Mouse (Mus musculus) adrenal gland, postnatal 25 days (tissue): Measurements from ENCODE around the gene Lrrc36. TPM values are rescaled to one million over a fixed set of nuclear protein-coding genes. Genes with fewer than 3 reads are reported as not detected.

ENCODE experiments used
- DNase-seq: peaks from one replicate; pipeline ENCODE4 v3.0.0; 2021; ENCODE audit warnings: mixed read lengths
- long read RNA-seq: library from polyadenylated mRNA; stranded (forward); transcript quantifications from one replicate; pipeline ENCODE4 v2.0.0, GENCODE M21; 2021
- total RNA-seq: library from RNA; stranded (reverse); gene quantifications from 2 replicates; pipeline ENCODE4 v1.2.3, GENCODE M21; 2021

The Lrrc36 gene
- 3.8 and 6.1 TPM in 2 replicates for total RNA-seq
- long read RNA-seq, partial matches to known transcripts: 1 of 4 reads
- long read RNA-seq, other reads (novel, unspliced or antisense): 3 of 4 reads

DNA sequence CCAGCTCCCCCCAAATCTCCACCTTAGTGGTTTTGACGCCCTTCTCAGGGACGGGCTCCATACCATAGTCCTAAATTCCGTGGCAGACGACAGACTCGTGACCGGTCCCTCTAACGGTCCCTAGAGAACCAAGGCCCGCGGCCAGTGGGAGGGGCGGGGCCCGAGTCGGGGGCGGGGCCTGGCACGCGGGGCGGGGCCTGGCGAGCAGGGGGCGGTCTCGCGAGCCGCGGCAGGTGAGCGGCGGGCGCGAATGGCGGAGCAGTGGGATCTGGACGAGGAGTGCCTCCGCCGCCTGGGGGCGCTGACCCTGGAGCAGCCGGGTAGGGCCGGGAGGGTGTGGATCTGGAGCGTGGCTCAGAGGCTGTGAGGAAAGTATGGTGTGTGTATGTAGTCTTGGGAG lies at the start of gene Lrrc36, which contains the start of gene Kctd19:
Gene Lrrc36 (plus strand): TSS at position 181 of the 400 bp plus-strand sequence.
Gene Kctd19 (minus strand): TSS at position 112 of the 400 bp plus-strand sequence.
- peak; percentile 64 for DNase-seq

DNA sequence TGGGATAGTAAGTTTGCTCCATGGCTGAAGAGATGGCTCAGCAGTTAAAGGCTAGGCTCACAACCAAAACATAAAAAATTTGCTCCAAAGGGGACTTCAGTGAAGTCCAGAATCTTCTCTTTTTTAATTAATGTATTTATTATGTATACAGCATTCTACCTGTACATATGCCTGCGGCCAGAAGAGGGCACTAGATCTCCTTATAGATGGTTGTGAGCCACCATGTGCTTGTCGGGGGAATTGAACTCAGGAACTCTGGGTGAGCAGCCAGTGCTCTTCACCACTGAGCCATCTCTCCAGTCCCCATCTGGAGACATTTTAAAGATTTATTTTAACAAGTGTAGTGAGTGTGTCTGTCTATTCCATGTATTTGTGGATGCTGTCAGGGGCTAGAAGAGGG lies 46.3 kb upstream of the Lrrc36 start:
- DNase-seq: no peak

DNA sequence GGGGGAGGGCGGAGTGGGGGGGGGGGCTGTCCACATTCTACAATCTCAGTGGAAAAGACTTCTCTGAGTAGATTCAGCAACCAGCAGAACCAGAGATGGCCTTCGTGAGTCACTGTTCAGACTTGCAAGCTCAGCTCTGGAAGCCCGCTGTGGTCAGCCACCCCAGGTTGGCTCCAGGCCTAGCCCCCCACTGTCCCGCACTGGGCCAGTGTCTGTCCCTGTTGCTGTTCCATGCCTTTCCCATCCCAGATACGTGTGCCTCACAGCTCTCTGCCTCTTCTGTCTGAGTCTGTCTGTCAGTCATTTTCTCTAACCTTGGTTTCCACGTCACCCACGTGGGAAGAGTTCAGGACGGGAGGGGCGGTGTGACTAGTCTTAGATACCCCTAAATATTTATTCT lies 40.9 kb upstream of the Lrrc36 start:
- DNase-seq: peak; percentile 40

DNA sequence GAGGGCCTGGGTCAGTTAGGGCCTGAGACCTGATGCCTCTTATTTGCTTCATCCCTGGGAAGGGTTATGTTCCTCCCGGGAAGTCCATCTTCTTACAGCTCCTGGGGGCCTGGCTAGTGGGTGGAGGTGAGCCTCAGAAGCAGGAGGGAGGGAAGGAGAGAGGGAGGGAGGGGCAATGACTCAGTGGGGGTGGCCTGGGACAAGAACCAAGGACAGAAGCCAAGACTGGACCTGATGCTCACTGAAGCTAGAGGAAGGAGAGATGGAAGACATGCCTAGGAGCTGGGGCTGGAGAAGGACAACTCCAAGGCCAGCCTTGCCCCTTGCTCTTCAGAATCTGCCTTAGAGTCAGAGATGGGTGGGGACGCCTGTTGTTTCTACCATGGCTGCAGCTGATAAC lies 40.3 kb upstream of the Lrrc36 start, which contains the start of gene Plekhg4:
Gene Plekhg4 (plus strand): TSS at position 243 of the 400 bp plus-strand sequence.
- DNase-seq: peak; percentile 52

DNA sequence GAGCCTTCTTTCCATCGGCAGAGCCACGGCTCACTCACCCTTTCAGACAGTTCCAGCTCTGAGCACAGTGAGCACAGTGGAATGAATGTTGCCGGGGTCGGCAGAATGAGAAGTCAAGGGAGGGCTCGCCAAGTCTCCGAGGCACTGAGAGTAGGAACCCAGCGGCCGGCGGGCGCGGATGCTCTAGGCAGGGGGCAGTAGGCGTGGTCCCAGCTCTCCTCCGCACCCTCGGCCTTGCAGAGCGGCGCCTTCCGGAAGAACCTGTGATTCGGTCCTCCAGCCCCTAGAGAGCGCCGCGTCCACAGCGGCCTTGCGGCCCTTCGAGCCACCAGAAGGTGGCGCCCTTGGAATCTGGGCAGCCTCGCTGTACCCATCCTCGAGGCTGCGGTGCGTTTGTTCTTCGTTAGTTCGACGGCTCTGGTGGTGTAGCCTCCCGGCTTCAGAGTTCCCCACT lies 38.8 kb upstream of the Lrrc36 start:
- peak; percentile 19 for DNase-seq

DNA sequence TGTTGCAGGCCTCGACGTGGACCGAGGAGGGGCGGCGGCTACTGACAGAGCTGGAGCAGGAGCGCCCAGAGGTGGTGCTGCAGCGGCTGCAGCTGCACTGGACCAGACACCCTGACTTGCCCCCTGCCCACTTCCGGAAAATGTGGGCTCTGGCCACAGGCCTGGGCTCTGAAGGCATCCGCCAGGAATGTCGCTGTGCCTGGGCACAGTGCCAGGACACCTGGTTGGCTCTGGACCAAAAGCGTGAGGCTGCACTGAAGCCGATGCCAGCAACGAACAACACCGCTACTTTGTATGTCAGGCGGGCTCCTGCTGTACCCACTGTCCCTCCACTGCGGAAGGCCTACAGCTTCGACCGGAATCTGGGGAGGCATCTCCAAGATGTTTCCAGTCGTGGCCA lies 34.7 kb upstream of the Lrrc36 start:
- peak; percentile 54 for DNase-seq

DNA sequence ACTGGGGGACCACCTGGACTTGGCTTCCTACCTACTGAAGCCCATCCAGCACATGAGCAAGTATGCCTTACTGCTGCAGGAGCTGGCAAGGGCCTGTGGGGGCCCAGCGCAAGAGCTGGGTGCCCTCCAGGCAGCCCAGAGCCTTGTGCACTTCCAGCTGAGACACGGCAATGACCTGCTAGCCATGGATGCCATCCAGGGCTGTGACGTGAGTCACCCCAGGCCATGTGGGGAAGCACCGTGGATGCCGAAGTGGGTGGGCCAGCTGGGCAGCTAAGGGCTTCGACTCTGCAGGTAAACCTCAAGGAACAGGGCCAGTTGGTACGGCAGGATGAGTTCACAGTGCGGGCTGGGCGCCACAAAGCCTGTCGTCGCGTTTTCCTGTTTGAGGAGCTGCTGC lies 33.1 kb upstream of the Lrrc36 start:
- DNase-seq: no peak

DNA sequence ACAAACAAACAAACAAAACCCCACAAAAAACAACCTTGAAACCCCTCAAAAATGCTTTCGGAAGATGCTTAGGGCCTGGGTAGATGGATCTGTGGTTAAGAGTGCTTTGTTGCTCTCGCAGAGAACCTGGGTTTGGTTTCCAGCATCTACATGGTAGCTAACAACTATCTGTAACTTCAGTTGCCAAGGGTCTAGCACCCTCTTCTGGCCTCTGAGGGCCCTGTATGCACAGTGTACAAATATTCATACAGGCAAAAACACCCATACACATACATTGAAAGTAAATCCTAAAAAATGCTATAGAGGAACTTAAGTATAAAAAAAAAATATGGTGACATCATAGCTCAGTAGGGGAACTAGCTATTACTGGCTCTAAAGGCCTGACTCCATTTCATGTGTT lies 29.3 kb upstream of the Lrrc36 start:
- no peak for DNase-seq

DNA sequence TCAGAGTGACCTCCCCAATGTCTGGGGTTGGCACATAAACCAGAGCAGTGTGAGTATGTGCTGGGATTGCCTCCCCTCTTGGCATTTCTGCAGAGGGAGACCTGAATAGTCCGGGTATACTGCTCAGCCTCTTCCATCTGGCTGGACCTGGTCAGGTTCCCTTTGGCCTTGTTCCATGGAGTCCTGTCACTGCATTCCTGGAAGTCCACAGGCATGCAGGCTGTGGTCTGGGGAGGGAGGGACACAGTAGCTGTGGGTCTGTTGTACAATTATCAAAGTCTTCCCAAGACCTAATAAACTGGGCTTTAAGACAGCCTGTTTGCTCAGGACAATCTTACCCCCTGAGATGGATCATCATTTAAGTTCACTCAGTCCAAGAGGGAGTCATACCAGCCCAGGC lies 26.2 kb upstream of the Lrrc36 start:
- DNase-seq: no peak

DNA sequence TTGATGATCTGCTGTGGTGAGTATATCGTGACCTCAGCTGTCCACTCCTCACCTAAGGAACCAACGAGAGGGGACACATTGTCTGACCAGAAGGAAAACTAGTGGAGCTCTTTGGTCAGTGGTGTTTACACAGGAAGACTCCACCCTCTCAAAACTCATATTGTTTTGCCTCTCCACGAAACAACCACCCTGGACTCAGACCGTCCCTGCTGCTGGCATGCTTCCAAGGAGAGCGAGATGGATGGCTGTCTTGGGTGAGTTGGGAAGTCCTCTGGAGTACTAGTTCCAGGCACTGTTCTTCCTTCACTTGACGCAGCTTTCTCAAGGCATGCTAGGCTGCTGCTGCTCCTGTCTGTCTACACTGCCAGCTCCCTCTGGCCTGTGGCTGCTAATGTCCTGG lies 24.3 kb upstream of the Lrrc36 start:
- DNase-seq: no peak

DNA sequence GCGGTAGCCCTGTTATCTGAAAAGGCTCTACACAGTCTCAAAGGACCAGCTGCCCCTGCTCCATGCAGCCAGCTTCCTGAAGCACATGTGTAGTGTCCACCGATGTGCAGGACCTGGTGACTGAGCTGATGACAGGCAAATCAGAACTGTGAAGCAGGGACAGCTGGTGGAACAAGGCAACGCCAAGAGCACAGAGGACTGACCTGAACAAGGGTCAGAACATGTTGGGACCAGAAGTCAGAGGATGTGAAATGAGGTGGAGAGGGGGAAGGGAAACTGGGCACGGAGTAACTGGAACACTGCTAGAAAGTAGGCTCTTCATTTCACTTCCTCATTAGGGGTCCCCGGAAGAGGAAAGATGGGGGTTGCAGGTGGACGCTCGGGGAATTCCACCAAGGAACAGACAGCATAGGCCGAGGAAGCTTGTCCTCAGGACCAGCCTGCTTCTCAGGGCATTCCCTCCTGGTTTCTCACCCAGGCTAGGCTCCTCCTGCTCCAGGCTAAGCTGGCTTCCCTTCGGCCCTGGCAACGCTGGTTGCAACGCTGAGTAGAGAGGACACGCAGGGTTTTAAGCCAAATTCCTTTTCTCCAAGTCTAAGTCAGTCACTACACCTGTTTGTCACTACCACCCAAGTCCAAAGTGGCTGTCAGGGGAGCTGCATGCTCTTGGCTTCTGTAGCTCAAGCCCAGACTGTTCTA lies 20.1 kb upstream of the Lrrc36 start:
- no peak for DNase-seq

DNA sequence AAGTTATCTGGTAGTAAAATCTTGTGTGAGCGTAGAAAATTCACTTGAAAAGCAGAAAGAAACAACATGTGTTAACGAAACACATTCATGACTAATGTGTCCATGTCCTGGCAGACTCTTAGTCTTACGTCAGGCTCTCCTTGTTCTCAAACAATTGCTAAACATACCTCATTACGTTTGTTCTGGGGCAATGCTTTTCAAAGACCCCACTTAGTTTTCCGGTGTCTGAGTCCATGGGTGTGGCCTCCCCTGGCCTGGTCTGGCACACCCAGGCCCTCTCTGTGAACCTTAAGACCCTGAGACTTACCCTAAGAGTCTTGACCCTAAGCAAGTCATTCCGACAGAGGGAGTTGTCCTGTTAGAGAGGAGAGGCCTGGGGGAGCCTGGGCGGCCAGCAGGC lies 19.5 kb upstream of the Lrrc36 start:
- DNase-seq: no peak

DNA sequence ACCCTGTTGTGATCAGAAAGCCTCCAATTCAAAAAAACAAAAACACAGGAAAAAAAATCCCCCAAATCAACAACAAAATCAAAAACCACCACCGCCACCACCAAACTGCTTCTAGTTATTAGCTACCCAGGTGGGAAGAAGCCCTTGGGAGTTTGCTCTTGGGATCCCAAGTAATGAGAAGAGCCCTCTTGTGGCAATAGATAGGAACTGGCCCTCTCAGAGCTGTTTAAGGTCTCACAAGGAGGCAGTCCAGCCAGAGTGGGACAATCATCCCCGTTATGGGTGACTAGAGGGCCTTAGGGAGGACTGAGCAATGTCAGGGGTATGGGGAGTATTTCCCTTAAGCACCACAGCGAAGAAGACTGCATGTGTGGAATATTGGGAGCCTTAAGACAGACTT lies 15.6 kb upstream of the Lrrc36 start:
- DNase-seq: no peak

DNA sequence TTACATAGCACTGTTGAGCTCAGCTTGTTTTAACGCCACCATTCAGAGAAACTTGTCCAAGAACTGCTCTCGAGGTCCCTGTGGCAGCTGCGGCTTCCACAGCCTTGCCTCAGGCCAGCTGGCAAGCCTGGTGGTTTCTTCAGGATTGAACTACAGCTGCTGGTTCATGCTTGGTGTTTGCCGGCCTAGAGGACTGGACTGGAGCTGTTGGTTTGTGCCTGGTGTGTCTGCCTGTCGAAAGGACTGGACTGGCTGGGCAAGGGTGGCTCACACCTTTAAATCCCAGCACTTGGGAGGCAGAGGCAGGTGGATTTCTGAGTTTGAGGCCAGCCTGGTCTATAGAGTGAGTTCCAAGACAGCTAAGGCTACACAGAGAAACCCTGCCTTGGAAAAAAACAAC lies 13.4 kb upstream of the Lrrc36 start:
- no peak for DNase-seq

DNA sequence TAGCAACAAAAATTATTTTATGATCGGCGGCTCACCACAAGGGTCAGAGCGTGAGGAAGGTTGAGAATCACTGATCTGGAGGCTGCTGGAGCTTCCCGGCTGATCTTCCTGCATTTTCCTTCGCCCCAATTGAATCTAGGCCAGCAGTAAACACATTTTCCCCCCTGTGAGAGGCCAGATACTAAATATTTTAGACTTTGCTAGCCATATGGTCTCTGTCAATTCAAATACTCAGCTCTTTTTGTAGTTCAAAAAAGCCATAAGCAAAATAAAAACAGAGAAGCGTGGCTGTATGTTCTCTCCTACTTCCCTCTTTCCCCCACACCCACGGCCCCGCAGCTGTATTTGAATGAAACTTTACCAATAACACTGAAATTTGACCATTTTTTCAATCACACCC lies 9.9 kb upstream of the Lrrc36 start:
- DNase-seq: no peak

DNA sequence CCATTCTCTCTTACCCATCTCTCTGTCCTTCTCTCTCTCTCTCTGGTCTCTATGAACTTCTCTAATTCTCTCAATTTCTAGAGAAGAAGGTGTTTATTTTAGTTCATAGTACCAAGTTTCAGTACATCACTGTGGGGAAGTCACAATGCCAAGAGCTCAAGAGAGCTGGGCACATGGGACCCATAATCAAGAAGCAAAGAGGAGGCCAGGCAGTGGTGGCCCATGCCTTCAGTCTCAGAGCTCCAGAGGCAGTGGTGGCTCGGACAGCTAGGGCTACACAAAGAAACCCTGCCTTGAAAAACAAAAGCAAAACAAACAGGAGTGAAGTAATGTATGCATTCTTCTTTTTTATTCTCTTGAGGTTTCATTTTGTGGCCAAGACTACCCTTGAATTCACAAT lies 8.9 kb upstream of the Lrrc36 start:
- no peak for DNase-seq

DNA sequence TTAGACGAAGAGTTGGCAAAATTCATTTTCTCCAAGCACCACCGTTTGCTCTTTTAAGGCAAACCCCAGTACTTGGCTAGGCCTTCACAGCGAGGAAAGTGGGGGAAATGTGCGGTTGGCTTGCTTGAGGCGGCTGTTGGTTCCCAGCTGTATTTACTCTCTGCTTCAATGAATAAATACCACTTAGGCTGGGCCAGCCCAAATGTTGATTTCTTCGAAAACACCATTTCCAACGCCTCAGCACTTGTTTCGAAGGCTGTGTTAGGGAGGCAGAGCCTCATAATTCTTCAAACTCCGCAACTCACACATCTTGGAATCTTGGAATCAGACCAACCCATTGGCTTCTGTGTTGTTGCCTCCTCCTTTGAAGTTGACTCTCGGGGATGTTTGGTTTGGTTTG lies 7.0 kb upstream of the Lrrc36 start:
- no peak for DNase-seq

DNA sequence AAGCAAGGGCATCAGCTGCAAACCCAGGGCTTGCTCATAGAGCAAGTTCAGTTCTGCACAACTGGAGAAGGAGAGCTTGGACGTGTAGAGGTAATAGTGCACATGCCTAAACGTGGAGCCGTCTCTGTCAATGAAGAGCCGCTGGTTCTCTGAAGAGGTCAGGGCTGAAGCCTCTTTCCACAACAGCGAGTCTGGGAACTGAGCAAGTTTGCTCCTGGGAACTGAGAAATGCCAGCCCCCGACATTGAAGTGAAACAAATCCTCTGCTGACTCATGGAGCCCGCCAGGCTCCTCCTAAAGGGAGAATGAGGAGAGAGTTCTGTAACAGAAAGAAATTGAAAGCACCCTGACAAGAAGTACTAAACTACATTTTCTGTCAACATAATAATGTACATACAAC lies 5.0 kb upstream of the Lrrc36 start:
- DNase-seq: peak; percentile 24

DNA sequence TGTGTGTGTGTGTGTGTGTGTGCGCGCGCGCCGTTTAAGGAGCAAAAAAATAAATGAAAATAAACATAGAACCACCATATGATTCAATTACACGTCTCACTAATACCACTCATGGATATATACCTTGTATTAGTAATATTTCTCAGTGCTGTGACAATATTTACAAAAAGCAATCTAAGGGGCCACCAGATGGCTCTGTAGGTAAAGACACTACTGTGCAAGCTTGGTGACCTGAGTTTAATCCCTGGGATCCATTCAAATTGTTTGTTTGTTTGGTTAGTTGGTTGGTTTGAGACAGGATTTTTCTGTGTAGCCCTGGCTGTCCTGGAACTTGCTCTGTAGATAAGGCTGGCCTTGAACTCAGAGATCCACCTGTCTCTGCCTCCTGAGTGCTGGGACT lies 3.4 kb upstream of the Lrrc36 start:
- no peak for DNase-seq

DNA sequence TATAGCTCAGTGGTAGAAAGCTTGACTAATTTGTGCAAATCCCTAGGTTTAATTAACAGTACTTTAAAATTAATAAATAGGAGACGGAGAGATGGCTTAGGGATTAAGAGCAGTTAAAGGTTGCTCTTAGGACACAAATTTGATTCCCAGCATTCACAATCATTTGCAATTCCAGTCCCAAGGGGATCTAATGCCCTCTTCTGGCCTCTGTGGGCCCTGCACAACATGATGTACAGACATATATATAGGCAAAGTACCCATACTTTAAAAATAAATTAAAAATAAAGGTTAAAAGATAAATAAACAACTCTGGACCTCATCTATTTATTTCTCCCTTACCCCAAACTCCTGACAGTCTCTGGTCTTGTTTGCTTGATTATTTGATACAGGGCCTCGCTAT lies 5.6 kb downstream of the Lrrc36 start:
- no peak for DNase-seq

DNA sequence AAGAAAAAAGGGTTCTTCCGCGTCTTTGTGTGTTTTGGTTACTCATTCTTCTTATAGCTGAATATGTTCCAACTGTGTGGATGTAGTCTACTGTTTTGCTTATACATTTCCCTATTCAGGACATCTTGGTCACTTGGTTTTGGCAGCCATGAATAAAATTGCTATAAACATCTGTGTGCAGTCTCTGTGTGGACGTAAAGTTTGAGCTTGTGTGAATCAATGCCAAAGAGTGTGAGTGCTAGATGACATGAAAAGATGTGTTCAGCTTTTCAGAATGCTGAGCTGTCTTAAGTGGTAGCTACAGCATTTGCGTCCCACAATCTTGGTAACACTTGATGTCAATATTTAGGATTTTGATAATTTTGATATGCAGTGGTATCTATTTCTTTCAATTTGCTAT lies 6.4 kb downstream of the Lrrc36 start:
- DNase-seq: no peak

DNA sequence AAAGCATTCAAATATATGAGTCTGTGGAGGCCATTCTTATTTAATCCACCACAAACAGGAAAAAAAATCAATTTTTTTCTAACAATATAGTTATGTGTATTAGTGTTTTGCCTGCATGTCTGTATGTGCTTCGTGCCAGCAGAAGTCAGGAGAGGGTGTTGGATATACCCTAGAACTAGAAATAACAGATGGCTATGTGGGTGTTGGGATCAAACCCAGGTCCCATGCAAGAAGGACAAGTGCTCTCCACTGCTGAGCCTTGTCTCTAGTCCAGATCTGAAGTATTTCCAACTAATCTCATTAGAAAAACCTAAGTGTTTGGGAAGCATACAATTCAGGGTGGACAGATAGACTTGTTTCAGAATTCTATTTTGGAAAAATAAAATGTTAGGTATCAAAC lies 8.6 kb downstream of the Lrrc36 start:
- DNase-seq: no peak

DNA sequence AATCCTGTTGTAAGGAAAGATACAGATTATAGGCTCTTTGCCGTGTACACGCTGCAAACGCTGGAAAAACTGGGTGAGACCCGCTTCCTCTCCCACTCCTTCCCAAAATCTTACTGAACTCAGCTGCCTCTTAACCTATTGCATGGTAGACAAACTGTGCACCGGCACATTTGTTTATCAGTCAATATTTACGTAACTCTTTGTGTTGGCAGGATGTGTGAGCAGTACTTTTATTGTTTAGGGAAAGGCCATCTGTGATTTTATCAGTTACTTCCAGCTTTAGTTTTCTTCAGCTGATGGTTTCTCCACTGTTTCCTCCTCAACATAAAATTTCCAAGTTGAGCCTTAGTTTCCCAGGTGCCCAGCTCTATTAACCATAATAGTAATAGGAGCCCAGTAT lies 13.5 kb downstream of the Lrrc36 start:
- DNase-seq: no peak

DNA sequence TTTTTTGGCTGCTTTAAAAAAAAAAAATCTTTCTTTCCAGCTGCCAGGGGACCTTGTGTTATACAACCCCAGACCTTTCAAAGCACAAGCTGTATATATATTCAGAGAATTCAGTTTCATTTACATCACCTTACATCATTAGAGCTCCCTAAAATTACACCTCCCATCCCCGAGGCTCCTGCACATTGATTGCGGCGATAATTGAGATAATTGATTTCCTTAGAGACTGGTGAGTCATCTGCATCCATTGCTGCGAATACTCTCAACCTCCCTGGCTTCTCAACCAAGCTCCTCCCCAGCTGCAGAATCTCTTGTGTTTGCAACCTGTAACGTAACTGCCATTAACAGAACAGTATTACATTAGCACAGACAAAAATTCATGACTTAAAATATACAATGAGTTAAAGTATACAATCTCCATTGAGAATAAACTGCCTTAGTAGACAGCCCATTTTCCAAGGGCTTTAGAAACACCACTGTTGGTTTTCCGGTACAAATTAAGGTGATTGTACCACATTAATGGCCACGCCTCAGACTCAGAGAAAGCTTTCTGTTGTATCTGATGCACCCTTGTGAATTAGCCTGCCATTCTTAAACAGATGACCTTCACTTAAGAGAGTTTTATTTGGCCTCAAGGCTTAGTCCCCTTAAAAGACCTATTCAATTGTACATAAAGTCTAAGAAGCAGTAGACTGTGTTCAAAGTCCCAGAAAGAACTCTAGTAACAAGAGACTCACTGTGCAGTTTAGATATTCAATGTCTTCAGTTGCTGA lies 18.6 kb downstream of the Lrrc36 start:
- no peak for DNase-seq
